Mouse (Mus musculus): ENCODE results near the gene Isl1.

The Isl1 gene

DNA sequence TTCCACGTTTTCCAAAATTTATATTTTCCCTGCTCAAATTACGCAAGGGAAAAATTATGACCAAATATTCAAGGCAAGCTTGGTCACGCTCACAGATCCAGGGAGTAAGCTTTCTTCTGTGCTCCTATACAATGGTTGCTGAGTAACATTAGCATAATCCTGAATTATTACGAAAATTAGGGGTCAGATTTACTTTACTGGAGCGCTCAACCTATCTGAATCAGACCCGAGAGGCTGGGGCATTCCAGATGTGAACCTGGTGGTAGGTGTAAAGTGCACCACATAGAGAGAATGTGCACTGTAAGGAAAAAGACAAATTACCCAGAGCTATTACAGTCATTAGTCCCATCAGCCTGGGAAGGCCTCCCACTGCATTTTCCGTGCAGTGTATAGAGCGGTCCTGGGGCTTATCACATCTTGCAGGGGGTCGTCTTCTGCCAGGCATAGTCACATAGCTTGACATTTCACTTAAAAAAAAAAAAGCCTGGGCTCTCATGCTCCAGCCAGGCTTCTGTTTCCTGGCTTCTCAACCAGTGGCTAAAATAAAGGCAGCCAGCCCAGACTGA, 30.2 kb downstream of the Isl1 start:
- Histone ChIP-seq H3K36me3 (ENCODE audit: insufficient read depth, low read length) (no peaks in the 10 kb centered on the region), H3K4me1 (replicated peaks; ENCODE audit: low read depth, low read length) (no peaks in the 10 kb centered on the region), H3K27me3 (ENCODE audit: insufficient read depth, low read length) (no peaks in the 10 kb centered on the region), H3K9me3 (ENCODE audit: low read length) (no peaks in the 10 kb centered on the region), H3K4me3 (replicated peaks; ENCODE audit: low read length) (no peak overlapping the region)
- no peak for TF ChIP-seq POU5F1 (IDR thresholded peaks at IDR 0.05; ENCODE audit: borderline replicate concordance, low read length)
- no peak for TF ChIP-seq NANOG (IDR thresholded peaks at IDR 0.05; ENCODE audit: borderline replicate concordance, low read length)
- no peak for TF ChIP-seq CTCF (conservative IDR thresholded peaks at IDR 0.05; ENCODE audit: low read length)

Data from E14TG2a.4 (cell line).